Mouse (Mus musculus) liver, embryonic 12.5 days (tissue): Measurements from ENCODE around the gene Cxcr5. TPM values are rescaled to one million over a fixed set of nuclear protein-coding genes. Genes with fewer than 3 reads are reported as not detected.

Experiments used
- ATAC-seq: fragments of 200-750 bp; cut with Nextera tagmentation; 2 replicates; pipeline ENCODE4 v1.8.0; 2017; ENCODE audit warnings: moderate number of reproducible peaks, mild to moderate bottlenecking, moderate library complexity
- H3K27ac ChIP-seq: fragments of 300-500 bp; sonication (generic); 2 replicates; pipeline ENCODE4 v1.5.1; 2016; ENCODE audit warnings: mild to moderate bottlenecking
- H3K27me3 ChIP-seq: fragments of 300-500 bp; sonication (generic); replicated peaks from 2 replicates; pipeline ENCODE4 v1.6.1; 2016; ENCODE audit warnings: mild to moderate bottlenecking, moderate library complexity
- H3K36me3 ChIP-seq: fragments of 300-500 bp; sonication (generic); 2 replicates; pipeline ENCODE4 v1.6.1; 2016; ENCODE audit warnings: mild to moderate bottlenecking, moderate library complexity
- H3K4me1 ChIP-seq: fragments of 300-500 bp; sonication (generic); 2 replicates; pipeline ENCODE4 v1.6.1; 2016
- H3K4me2 ChIP-seq: fragments of 300-500 bp; sonication (generic); 2 replicates; pipeline ENCODE4 v1.6.1; 2016; ENCODE audit warnings: mild to moderate bottlenecking, moderate library complexity
- H3K4me3 ChIP-seq: fragments of 300-500 bp; sonication (generic); 2 replicates; pipeline ENCODE4 v1.5.1; 2016; ENCODE audit warnings: mild to moderate bottlenecking, moderate library complexity
- H3K9ac ChIP-seq: fragments of 300-500 bp; sonication (generic); 2 replicates; pipeline ENCODE4 v1.6.1; 2016; ENCODE audit warnings: mild to moderate bottlenecking, moderate library complexity
- H3K9me3 ChIP-seq: fragments of 300-500 bp; sonication (generic); replicated peaks from 2 replicates; pipeline ENCODE4 v1.6.1; 2016; ENCODE audit warnings: mild to moderate bottlenecking, moderate library complexity
- WGBS: fragments of 180-500 bp; shearing (Covaris S2); methylation state at CpG from one replicate; pipeline ENCODE4 v1.1.7; 2016; ENCODE audit not compliant: insufficient replicate concordance; 5-methylcytosine and 5-hydroxymethylcytosine counted together
- polyA plus RNA-seq: library from polyadenylated mRNA; unstranded; fragments of >200 nt; fragmentation: Nextera tagmentation; extraction: Ambion mirVana; gene quantifications from 2 replicates; pipeline ENCODE4 v1.2.1, GENCODE M21; 2016

The Cxcr5 gene
- polyA plus RNA-seq: 0.05 TPM in 1 of 2 replicates, not detected in the other

DNA sequence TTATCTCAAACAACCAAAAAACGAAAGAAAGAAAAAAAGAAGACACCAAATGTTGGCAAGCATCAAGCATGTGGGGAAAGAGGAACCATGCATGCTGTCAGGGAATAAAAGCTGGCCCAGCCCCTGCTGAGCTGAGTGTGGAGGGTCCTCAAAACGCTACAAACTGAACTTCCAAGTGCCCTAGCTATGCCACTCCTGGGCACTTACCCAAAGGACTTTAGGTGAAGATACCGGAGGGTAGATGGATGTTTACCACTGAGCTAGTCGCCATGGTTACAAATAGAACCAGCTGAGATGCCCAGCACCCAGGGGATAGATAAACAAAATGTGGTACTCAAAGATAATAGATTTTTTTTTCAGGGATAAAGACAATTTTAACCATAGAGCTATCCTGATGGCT is at the start of gene Cxcr5:
Gene Cxcr5 (minus strand): TSS at position 281 of the 400 bp plus-strand sequence.
- H3K27me3 ChIP-seq: no peaks in the 10 kb centered on the region
- H3K4me1 ChIP-seq: peaks cover 49% of the 10 kb centered on the region
- ATAC-seq: peak; percentile 63
- peak within 1 kb of the TSS; percentile 15; the same call in 1 of the 2 replicates for H3K9ac ChIP-seq
- 37% methylated on average over 4 of the region's 4 CpGs for WGBS
- H3K36me3 ChIP-seq: no peaks in the 10 kb centered on the region
- peak within 1 kb of the TSS; percentile 72 for H3K27ac ChIP-seq
- peak within 1 kb of the TSS; percentile 43 for H3K4me2 ChIP-seq
- H3K4me3 ChIP-seq: no peak within 1 kb of the TSS
- no peaks in the 10 kb centered on the region for H3K9me3 ChIP-seq

DNA sequence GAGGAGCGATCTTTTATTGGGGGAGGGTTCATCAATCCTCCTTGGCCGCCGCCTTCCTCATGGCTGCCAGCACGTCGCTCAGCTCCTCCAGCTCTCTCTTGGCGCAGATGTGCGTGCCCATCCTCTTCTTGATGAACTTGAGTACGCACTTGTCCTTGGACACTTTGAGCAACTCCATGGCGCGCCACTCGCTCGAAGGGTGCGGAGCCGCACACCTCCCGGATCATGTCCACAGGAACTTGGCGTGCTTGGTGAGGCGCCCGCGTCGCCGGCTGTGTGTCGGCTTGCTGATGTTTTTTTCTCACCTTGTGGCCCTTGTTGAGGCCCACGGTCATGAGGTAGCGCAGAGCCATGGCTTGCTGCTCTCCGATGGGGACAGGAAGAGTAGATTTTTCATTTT is 48.7 kb upstream of the Cxcr5 start:
- Histone ChIP-seq H3K4me3 (no peak overlapping the region), H3K9me3 (no peaks in the 10 kb centered on the region), H3K9ac (no peak overlapping the region), H3K4me1 (peaks cover 31% of the 10 kb centered on the region), H3K36me3 (peaks cover 84% of the 10 kb centered on the region), H3K4me2 (no peak overlapping the region), H3K27me3 (no peaks in the 10 kb centered on the region), H3K27ac (no peak overlapping the region)
- ATAC-seq: no peak
- 94% methylated on average over 25 of the region's 25 CpGs for WGBS

DNA sequence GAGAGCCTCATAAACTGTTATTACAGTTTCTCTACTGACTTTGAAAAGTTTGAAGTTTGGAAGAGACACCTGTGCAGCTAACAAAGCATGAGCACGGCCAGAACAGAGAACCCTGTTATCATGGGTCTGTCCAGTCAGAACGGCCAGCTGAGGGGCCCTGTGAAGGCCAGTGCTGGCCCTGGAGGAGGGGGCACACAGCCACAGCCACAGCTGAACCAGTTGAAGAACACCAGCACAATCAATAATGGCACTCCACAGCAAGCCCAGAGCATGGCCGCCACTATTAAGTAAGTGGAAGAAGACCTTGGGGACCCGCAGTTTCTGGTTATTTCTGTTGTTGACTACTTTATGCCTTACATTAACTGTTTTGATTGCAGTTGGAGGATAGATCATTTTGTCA is 45.6 kb upstream of the Cxcr5 start:
- Histone ChIP-seq H3K27ac (no peak overlapping the region), H3K4me3 (peak overlapping the region; percentile 12; the same call in 1 of the 2 replicates), H3K27me3 (no peaks in the 10 kb centered on the region), H3K9me3 (no peaks in the 10 kb centered on the region), H3K4me1 (peaks cover 41% of the 10 kb centered on the region), H3K36me3 (peaks cover 53% of the 10 kb centered on the region), H3K4me2 (peak overlapping the region; percentile 39), H3K9ac (0 out of 2 replicates have a peak overlapping the region, but pooled peaks have one; percentile 4)
- WGBS: 63% methylated on average over 4 of the region's 4 CpGs
- ATAC-seq: no peak

GRCm38 (mm10) chr9:44606646-44607045 is 45.0 kb upstream of the Cxcr5 start:
- H3K9ac ChIP-seq: peak overlapping the region; percentile 100; the same call in 1 of the 2 replicates
- peak overlapping the region; percentile 72 for H3K4me2 ChIP-seq
- H3K9me3 ChIP-seq: no peaks in the 10 kb centered on the region
- 66% methylated on average over 4 of the region's 4 CpGs for WGBS
- H3K27me3 ChIP-seq: no peaks in the 10 kb centered on the region
- no peak overlapping the region for H3K27ac ChIP-seq
- peak overlapping the region; percentile 94; the same call in 1 of the 2 replicates for H3K4me3 ChIP-seq
- peaks cover 47% of the 10 kb centered on the region for H3K36me3 ChIP-seq
- ATAC-seq: no peak
- H3K4me1 ChIP-seq: peaks cover 44% of the 10 kb centered on the region

GRCm38 (mm10) chr9:44605616-44606165 is 44.0 kb upstream of the Cxcr5 start:
- no peak for ATAC-seq
- H3K4me1 ChIP-seq: peaks cover 44% of the 10 kb centered on the region
- peak overlapping the region; percentile 94 for H3K4me3 ChIP-seq
- H3K27ac ChIP-seq: peak overlapping the region; percentile 96
- H3K36me3 ChIP-seq: peaks cover 37% of the 10 kb centered on the region
- under 1% methylated on average over 13 of the region's 13 CpGs for WGBS
- H3K9ac ChIP-seq: peak overlapping the region; percentile 100
- peak overlapping the region; percentile 72 for H3K4me2 ChIP-seq
- no peaks in the 10 kb centered on the region for H3K27me3 ChIP-seq
- H3K9me3 ChIP-seq: no peaks in the 10 kb centered on the region

GRCm38 (mm10) chr9:44604779-44605615 is 43.3 kb upstream of the Cxcr5 start, which contains the start of gene Ddx6:
Gene Ddx6, plus strand, starts transcription at chr9:44604892.
- ATAC-seq: peak; percentile 76
- no peaks in the 10 kb centered on the region for H3K27me3 ChIP-seq
- WGBS: under 1% methylated on average over 64 of the region's 80 CpGs
- H3K27ac ChIP-seq: peak within 1 kb of the TSS; percentile 96
- peak within 1 kb of the TSS; percentile 94 for H3K4me3 ChIP-seq
- peak within 1 kb of the TSS; percentile 82 for H3K4me2 ChIP-seq
- peaks cover 30% of the 10 kb centered on the region for H3K36me3 ChIP-seq
- H3K4me1 ChIP-seq: peaks cover 47% of the 10 kb centered on the region
- H3K9me3 ChIP-seq: no peaks in the 10 kb centered on the region
- peak within 1 kb of the TSS; percentile 100 for H3K9ac ChIP-seq

- Histone ChIP-seq H3K27me3 (peaks cover 6% of the 10 kb centered on the region; the same call in 1 of the 2 replicates), H3K36me3 (peaks cover 24% of the 10 kb centered on the region), H3K9me3 (no peaks in the 10 kb centered on the region), H3K27ac (peak overlapping the region; percentile 96), H3K4me2 (peak overlapping the region; percentile 82), H3K4me1 (peaks cover 53% of the 10 kb centered on the region), H3K4me3 (peak overlapping the region; percentile 94), H3K9ac (peak overlapping the region; percentile 100)
- WGBS: 2% methylated on average over 48 of the region's 65 CpGs
- peak; percentile 16 for ATAC-seq
Observed at GRCm38 (mm10) chr9:44604290-44604778, 42.7 kb upstream of the Cxcr5 start.

GRCm38 (mm10) chr9:44603454-44604289 is 42.0 kb upstream of the Cxcr5 start:
- Histone ChIP-seq H3K4me2 (peak overlapping the region; percentile 82), H3K4me1 (peaks cover 59% of the 10 kb centered on the region), H3K36me3 (peaks cover 18% of the 10 kb centered on the region), H3K27ac (peak overlapping the region; percentile 96), H3K9me3 (no peaks in the 10 kb centered on the region), H3K9ac (peak overlapping the region; percentile 100), H3K4me3 (peak overlapping the region; percentile 94), H3K27me3 (peaks cover 12% of the 10 kb centered on the region)
- peak; percentile 67 for ATAC-seq
- under 1% methylated on average over 38 of the region's 38 CpGs for WGBS

DNA sequence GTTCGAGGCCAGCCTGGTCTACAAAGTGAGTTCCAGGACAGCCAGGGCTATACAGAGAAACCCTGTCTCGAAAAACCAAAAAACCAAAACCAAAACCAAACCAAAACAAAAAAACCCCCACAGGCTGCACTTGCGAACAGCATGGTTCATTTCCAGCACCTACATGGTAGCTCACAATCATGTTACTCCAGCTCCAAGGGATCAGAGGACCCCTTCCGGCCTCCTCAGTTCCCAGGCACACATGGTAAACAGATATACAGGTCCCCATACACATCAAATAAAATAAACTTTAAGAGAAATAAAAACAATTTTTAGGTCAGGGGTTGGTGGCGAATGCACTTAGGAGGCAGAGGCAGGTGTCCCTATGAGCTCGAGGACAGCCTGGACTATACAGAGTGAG is 41.1 kb upstream of the Cxcr5 start:
- H3K4me1 ChIP-seq: peaks cover 51% of the 10 kb centered on the region
- WGBS: 70% methylated on average over 6 of the region's 6 CpGs
- ATAC-seq: no peak
- H3K4me3 ChIP-seq: peak overlapping the region; percentile 94
- H3K4me2 ChIP-seq: peak overlapping the region; percentile 82
- H3K27me3 ChIP-seq: peaks cover 22% of the 10 kb centered on the region
- H3K27ac ChIP-seq: peak overlapping the region; percentile 96
- H3K9ac ChIP-seq: peak overlapping the region; percentile 100
- H3K9me3 ChIP-seq: no peaks in the 10 kb centered on the region
- H3K36me3 ChIP-seq: peaks cover 9% of the 10 kb centered on the region

GRCm38 (mm10) chr9:44600801-44601200 is 39.1 kb upstream of the Cxcr5 start:
- Histone ChIP-seq H3K4me3 (no peak overlapping the region), H3K36me3 (no peaks in the 10 kb centered on the region), H3K4me2 (no peak overlapping the region), H3K9ac (no peak overlapping the region), H3K9me3 (no peaks in the 10 kb centered on the region), H3K4me1 (peaks cover 36% of the 10 kb centered on the region), H3K27me3 (peaks cover 26% of the 10 kb centered on the region), H3K27ac (no peak overlapping the region)
- no peak for ATAC-seq
- 85% methylated on average over 6 of the region's 6 CpGs for WGBS

GRCm38 (mm10) chr9:44599616-44600015 is 37.9 kb upstream of the Cxcr5 start:
- no peaks in the 10 kb centered on the region for H3K9me3 ChIP-seq
- H3K4me2 ChIP-seq: peak overlapping the region; percentile 38
- 43% methylated on average over 5 of the region's 6 CpGs for WGBS
- H3K27me3 ChIP-seq: peaks cover 26% of the 10 kb centered on the region
- no peaks in the 10 kb centered on the region for H3K36me3 ChIP-seq
- H3K4me1 ChIP-seq: peaks cover 36% of the 10 kb centered on the region
- no peak overlapping the region for H3K9ac ChIP-seq
- no peak for ATAC-seq
- H3K27ac ChIP-seq: no peak overlapping the region
- no peak overlapping the region for H3K4me3 ChIP-seq
